Mouse (Mus musculus) neural tube, embryonic 14.5 days (tissue): ENCODE measurements around the gene Tgm4. TPM values are rescaled to one million over a fixed set of nuclear protein-coding genes. Genes with fewer than 3 reads are reported as not detected.
A peak's percentile ranks its signal among the peaks of the same experiment; 100 is the strongest.

Experiments
- ATAC-seq: fragments of 200-750 bp; cut with Nextera tagmentation; 2 replicates; pipeline ENCODE4 v1.8.0; 2017; ENCODE audit warnings: low read depth, mild to moderate bottlenecking, moderate TSS enrichment, moderate library complexity
- H3K27ac ChIP-seq: fragments of 300-500 bp; sonication (generic); 2 replicates; pipeline ENCODE4 v1.5.1; 2014; ENCODE audit warnings: low read depth, mild to moderate bottlenecking, control low read depth, low read length, moderate library complexity, mixed read lengths
- H3K27me3 ChIP-seq: fragments of 300-500 bp; sonication (generic); 2 replicates; pipeline ENCODE4 v1.6.1; 2014; ENCODE audit warnings: low read length; ENCODE audit not compliant: control insufficient read depth, insufficient read depth
- H3K36me3 ChIP-seq: fragments of 300-500 bp; sonication (generic); 2 replicates; pipeline ENCODE4 v1.6.1; 2014; ENCODE audit warnings: low read length, mixed read lengths; ENCODE audit not compliant: control insufficient read depth, insufficient read depth
- H3K4me1 ChIP-seq: fragments of 300-500 bp; sonication (generic); 2 replicates; pipeline ENCODE4 v1.6.1; 2014; ENCODE audit warnings: low read length; ENCODE audit not compliant: control insufficient read depth, insufficient read depth
- H3K4me2 ChIP-seq: fragments of 300-500 bp; sonication (generic); 2 replicates; pipeline ENCODE4 v1.6.1; 2014; ENCODE audit warnings: mild to moderate bottlenecking, low read depth, low read length, control low read depth
- H3K4me3 ChIP-seq: fragments of 300-500 bp; sonication (generic); 2 replicates; pipeline ENCODE4 v1.5.1; 2014; ENCODE audit warnings: low read depth, low read length, control low read depth, mixed read lengths
- H3K9ac ChIP-seq: fragments of 300-500 bp; sonication (generic); replicated peaks from 2 replicates; pipeline ENCODE4 v1.6.1; 2014; ENCODE audit warnings: low read depth, mild to moderate bottlenecking, control low read depth, low read length, mixed read lengths
- H3K9me3 ChIP-seq: fragments of 300-500 bp; sonication (generic); 2 replicates; pipeline ENCODE4 v1.6.1; 2016; ENCODE audit warnings: low read length; ENCODE audit not compliant: control insufficient read depth
- WGBS: fragments of 180-500 bp; shearing (Covaris S2); extraction: QIAGEN DNeasy Blood & Tissue Kit; methylation state at CpG from one replicate; pipeline ENCODE4 v1.1.7; 2014; 5-methylcytosine and 5-hydroxymethylcytosine counted together
- polyA plus RNA-seq: library from polyadenylated mRNA; unstranded; fragments of >200 nt; fragmentation: Nextera tagmentation; extraction: Ambion mirVana; gene quantifications from 2 replicates; pipeline ENCODE4 v1.2.1, GENCODE M21; 2014

Gene Tgm4
- polyA plus RNA-seq: 0.55 and 0.71 TPM in 2 replicates

DNA sequence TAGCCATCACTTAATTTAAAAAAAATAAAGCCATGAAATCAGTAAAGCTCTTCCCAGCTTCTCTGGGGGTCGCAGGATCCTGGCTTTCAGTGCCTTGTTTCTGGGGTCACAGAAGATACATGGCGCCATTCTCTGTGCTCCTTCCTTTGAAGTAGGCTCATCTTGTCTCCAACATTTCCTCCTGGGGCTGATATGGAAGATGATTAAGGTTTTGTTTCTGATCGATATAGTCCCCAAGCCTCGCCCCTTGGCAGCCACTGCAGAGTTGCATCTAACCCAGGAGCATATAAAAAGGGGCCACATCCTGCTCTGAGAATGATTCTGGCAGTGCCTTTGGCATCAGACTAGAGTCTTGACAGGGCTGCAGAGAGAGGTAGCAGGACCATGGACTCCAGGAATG, at the start of gene Tgm4:
Tgm4 (plus strand) TSS at position 301 of the 400 bp plus-strand sequence.
- Histone ChIP-seq H3K4me3 (no peak within 1 kb of the TSS), H3K36me3 (no peaks in the 10 kb centered on the region), H3K9me3 (no peaks in the 10 kb centered on the region), H3K27me3 (no peaks in the 10 kb centered on the region), H3K9ac (no peak within 1 kb of the TSS), H3K4me1 (no peaks in the 10 kb centered on the region), H3K4me2 (no peak within 1 kb of the TSS), H3K27ac (no peak within 1 kb of the TSS)
- 88% methylated on average over 4 of the region's 4 CpGs for WGBS
- no peak for ATAC-seq

- no peak overlapping the region for H3K4me3 ChIP-seq
- H3K27ac ChIP-seq: no peak overlapping the region
- no peak overlapping the region for H3K9ac ChIP-seq
- H3K27me3 ChIP-seq: no peaks in the 10 kb centered on the region
- H3K9me3 ChIP-seq: no peaks in the 10 kb centered on the region
- WGBS: 96% methylated on average over 10 of the region's 10 CpGs
- no peaks in the 10 kb centered on the region for H3K4me1 ChIP-seq
- no peaks in the 10 kb centered on the region for H3K36me3 ChIP-seq
- no peak overlapping the region for H3K4me2 ChIP-seq
- no peak for ATAC-seq
Measured at GRCm38 (mm10) chr9:122998406-122999192, 35.9 kb upstream of the Tgm4 start.

DNA sequence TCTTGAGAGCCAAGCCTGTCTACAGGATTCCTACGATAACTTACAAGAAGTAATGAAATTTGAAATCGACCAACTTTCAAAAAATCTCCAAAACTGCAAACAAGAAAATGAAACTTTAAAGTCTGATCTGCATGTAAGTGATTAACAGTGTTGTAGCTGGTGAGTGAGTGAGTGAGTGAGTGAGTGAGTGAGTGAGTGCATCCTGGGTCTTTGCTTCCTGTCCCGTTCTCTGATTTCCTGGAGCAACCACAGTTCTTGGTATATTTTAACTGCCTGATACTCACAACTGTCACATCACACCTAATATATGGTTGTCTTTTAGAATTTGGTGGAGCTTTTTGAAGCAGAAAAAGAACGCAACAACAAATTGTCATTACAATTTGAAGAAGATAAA, 35.3 kb upstream of the Tgm4 start:
- no peak for ATAC-seq
- no peak overlapping the region for H3K4me3 ChIP-seq
- H3K9ac ChIP-seq: no peak overlapping the region
- no peak overlapping the region for H3K4me2 ChIP-seq
- 97% methylated on average over 4 of the region's 4 CpGs for WGBS
- no peaks in the 10 kb centered on the region for H3K9me3 ChIP-seq
- no peaks in the 10 kb centered on the region for H3K4me1 ChIP-seq
- H3K27me3 ChIP-seq: no peaks in the 10 kb centered on the region
- no peak overlapping the region for H3K27ac ChIP-seq
- H3K36me3 ChIP-seq: no peaks in the 10 kb centered on the region

DNA sequence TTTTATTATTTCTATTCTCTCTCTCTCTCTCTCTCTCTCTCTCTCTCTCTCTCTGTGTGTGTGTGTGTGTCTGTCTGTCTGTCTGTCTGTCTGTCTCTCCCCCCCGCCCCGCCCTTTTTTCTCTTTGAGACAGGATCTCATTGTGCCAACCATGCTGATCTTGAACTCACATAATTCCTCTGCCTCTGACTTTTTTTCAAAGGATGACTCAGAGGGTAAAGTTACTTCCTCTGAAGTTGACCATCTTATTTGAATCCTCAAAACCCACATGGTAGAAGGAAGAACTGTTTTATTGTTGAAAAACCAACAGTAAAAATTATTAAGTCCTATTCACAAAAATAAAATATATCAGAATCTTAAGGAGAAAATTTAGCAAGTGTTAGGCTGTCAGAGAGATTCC, 29.8 kb upstream of the Tgm4 start:
- H3K27ac ChIP-seq: no peak overlapping the region
- no peaks in the 10 kb centered on the region for H3K27me3 ChIP-seq
- WGBS: 100% methylated on average over 2 of the region's 2 CpGs
- H3K4me3 ChIP-seq: no peak overlapping the region
- no peaks in the 10 kb centered on the region for H3K4me1 ChIP-seq
- no peak overlapping the region for H3K9ac ChIP-seq
- no peak overlapping the region for H3K4me2 ChIP-seq
- no peaks in the 10 kb centered on the region for H3K9me3 ChIP-seq
- ATAC-seq: no peak
- no peaks in the 10 kb centered on the region for H3K36me3 ChIP-seq

DNA sequence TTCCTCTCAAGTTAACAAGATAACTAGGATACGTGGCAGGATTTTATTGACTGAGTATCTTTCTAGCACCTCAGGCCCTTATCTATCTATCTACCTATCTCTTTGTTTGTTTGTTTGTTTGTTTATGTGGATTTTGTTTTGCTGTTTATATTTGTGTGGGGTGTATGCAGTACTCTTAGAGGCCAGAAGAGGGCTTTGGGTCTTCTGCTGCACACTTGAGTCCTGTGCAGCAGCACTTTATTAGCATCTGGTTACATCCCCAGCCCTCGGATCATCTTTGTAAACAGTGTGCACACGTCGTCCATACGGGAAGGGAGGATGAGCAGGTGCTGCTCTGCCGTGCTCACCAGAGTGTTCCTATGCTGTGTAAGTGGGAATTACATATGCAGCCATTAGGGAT, 28.5 kb upstream of the Tgm4 start:
- no peaks in the 10 kb centered on the region for H3K9me3 ChIP-seq
- ATAC-seq: no peak
- H3K27ac ChIP-seq: no peak overlapping the region
- no peaks in the 10 kb centered on the region for H3K4me1 ChIP-seq
- no peak overlapping the region for H3K4me3 ChIP-seq
- H3K4me2 ChIP-seq: no peak overlapping the region
- WGBS: 71% methylated on average over 6 of the region's 6 CpGs
- H3K9ac ChIP-seq: no peak overlapping the region
- H3K27me3 ChIP-seq: no peaks in the 10 kb centered on the region
- H3K36me3 ChIP-seq: no peaks in the 10 kb centered on the region

- Histone ChIP-seq H3K4me1 (peaks cover 8% of the 10 kb centered on the region; the same call in 1 of the 2 replicates), H3K36me3 (no peaks in the 10 kb centered on the region), H3K9me3 (no peaks in the 10 kb centered on the region), H3K27me3 (no peaks in the 10 kb centered on the region), H3K9ac (peak within 1 kb of the TSS; percentile 87), H3K4me3 (peak within 1 kb of the TSS; percentile 74), H3K4me2 (peak within 1 kb of the TSS; percentile 83), H3K27ac (peak within 1 kb of the TSS; percentile 92)
- ATAC-seq: peak; percentile 96
- under 1% methylated on average over 37 of the region's 69 CpGs for WGBS
Measured at GRCm38 (mm10) chr9:123020995-123021631, 13.4 kb upstream of the Tgm4 start, which contains the start of gene Tmem42. Gene Tmem42 (plus strand): TSS chr9:123021326.

DNA sequence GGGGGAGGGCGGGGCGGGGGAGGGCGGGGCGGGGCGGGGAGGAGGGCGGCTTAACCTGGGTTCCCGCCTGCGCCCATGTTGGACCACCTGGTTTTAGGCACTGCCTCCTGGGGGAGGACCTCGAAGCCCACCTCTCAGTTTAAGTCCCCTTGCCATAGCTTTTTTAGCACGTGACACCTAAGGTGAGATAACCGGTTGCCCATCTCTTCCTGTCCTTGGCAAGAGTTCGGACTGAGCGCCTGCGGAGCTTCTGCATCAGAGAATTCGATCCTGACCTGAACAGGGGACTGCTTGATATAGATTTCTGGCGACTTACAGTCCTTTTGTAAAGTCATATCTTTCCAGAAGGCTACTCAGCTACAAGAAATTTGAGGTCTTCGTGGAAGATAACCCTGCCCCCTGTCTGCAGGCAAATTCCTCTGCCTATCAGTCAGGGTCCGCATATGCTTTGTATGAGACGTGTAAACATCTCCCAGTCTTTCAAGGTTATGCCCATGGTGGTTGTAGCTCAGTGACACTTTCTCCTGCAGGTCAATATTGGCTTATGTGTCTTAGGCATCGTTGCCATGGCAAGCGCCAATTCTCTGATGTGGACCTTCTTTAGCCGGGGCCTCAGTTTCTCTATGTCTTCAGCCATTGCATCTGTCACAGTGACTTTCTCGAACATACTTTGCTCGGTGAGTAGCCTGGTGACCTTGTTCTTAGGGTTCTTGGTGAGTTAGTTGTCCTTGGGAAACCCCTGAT, 12.7 kb upstream of the Tgm4 start:
- peak overlapping the region; percentile 87 for H3K9ac ChIP-seq
- 41% methylated on average over 18 of the region's 24 CpGs for WGBS
- no peaks in the 10 kb centered on the region for H3K27me3 ChIP-seq
- peak overlapping the region; percentile 83 for H3K4me2 ChIP-seq
- H3K4me1 ChIP-seq: peaks cover 8% of the 10 kb centered on the region; the same call in 1 of the 2 replicates
- H3K4me3 ChIP-seq: peak overlapping the region; percentile 74
- H3K36me3 ChIP-seq: no peaks in the 10 kb centered on the region
- H3K27ac ChIP-seq: no peak overlapping the region; the same call in 1 of the 2 replicates
- ATAC-seq: peak; percentile 47
- no peaks in the 10 kb centered on the region for H3K9me3 ChIP-seq

DNA sequence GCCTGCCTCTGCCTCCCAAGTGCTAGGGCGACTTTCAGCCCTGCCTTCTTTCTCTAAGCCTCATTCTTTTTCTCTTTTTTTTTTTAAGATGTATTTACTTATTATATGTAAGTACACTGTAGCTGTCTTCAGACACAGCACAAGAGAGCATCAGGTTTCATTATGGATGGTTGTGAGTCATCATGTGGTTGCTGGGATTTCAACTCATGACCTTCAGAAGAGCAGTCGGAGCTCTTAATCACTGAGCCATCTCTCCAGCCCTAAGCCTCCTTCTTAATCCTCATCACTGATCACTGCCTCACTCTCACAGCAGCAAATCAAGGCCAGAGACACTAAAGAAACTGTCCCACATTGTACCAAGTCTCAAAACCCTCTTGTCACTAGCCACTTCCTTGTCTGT, 10.3 kb upstream of the Tgm4 start:
- H3K27me3 ChIP-seq: no peaks in the 10 kb centered on the region
- ATAC-seq: no peak
- H3K9me3 ChIP-seq: no peaks in the 10 kb centered on the region
- 96% methylated on average over 2 of the region's 2 CpGs for WGBS
- H3K27ac ChIP-seq: no peak overlapping the region
- no peak overlapping the region for H3K9ac ChIP-seq
- no peaks in the 10 kb centered on the region for H3K36me3 ChIP-seq
- H3K4me1 ChIP-seq: peaks cover 8% of the 10 kb centered on the region; the same call in 1 of the 2 replicates
- H3K4me2 ChIP-seq: no peak overlapping the region
- H3K4me3 ChIP-seq: no peak overlapping the region
